Mouse (Mus musculus): ENCODE measurements around the gene Itgb2l. TPM values are rescaled to one million over a fixed set of nuclear protein-coding genes. Genes with fewer than 3 reads are reported as not detected.

Gene Itgb2l
- polyA plus RNA-seq, 1 experiment from 2014 or later = 0.10 TPM

- H3K4me3 ChIP-seq (replicated peaks) = no peak overlapping the region
- no peaks in the 10 kb centered on the region for H3K27me3 ChIP-seq (replicated peaks)
- no peaks in the 10 kb centered on the region for H3K36me3 ChIP-seq
- H3K9me3 ChIP-seq (replicated peaks) = no peaks in the 10 kb centered on the region
- H3K9ac ChIP-seq (replicated peaks) = no peak overlapping the region
- no peak overlapping the region for H3K4me2 ChIP-seq
- no peak for ATAC-seq (ENCODE audit: low FRiP score)
- no peaks in the 10 kb centered on the region for H3K4me1 ChIP-seq
- H3K27ac ChIP-seq (replicated peaks) = no peak overlapping the region
- WGBS = 86% methylated on average over 5 of the region's 5 CpGs
These were observed 60.8 kb downstream of the Itgb2l start for GRCm38 (mm10) chr16:96382496-96383181.

GRCm38 (mm10) chr16:96381435-96381834, 62.0 kb downstream of the Itgb2l start:
- Histone ChIP-seq H3K36me3 (no peaks in the 10 kb centered on the region), H3K27me3 (replicated peaks) (no peaks in the 10 kb centered on the region), H3K9ac (replicated peaks) (no peak overlapping the region), H3K27ac (replicated peaks) (no peak overlapping the region), H3K9me3 (replicated peaks) (no peaks in the 10 kb centered on the region), H3K4me2 (no peak overlapping the region), H3K4me1 (0 out of 2 replicates have a peak, but pooled peaks cover 2% of the 10 kb centered on the region), H3K4me3 (replicated peaks) (no peak overlapping the region)
- ATAC-seq (ENCODE audit: low FRiP score) = no peak
- 94% methylated on average over 12 of the region's 12 CpGs for WGBS

- H3K4me1 ChIP-seq = 0 out of 2 replicates have a peak, but pooled peaks cover 2% of the 10 kb centered on the region
- H3K36me3 ChIP-seq = no peaks in the 10 kb centered on the region
- H3K27me3 ChIP-seq (replicated peaks) = no peaks in the 10 kb centered on the region
- no peaks in the 10 kb centered on the region for H3K9me3 ChIP-seq (replicated peaks)
- H3K4me2 ChIP-seq = no peak overlapping the region
- ATAC-seq (ENCODE audit: low FRiP score) = no peak
- no peak overlapping the region for H3K27ac ChIP-seq (replicated peaks)
- H3K9ac ChIP-seq (replicated peaks) = no peak overlapping the region
- WGBS = 96% methylated on average over 10 of the region's 10 CpGs
- no peak overlapping the region for H3K4me3 ChIP-seq (replicated peaks)
These were observed 65.3 kb downstream of the Itgb2l start for GRCm38 (mm10) chr16:96378111-96378510.

- Histone ChIP-seq H3K36me3 (no peaks in the 10 kb centered on the region), H3K9ac (replicated peaks) (no peak overlapping the region), H3K9me3 (replicated peaks) (no peaks in the 10 kb centered on the region), H3K27me3 (replicated peaks) (no peaks in the 10 kb centered on the region), H3K27ac (replicated peaks) (no peak overlapping the region), H3K4me2 (no peak overlapping the region), H3K4me3 (replicated peaks) (no peak overlapping the region), H3K4me1 (0 out of 2 replicates have a peak, but pooled peaks cover 2% of the 10 kb centered on the region)
- 35% methylated on average over 7 of the region's 7 CpGs for WGBS
- no peak for ATAC-seq (ENCODE audit: low FRiP score)
These were observed 67.1 kb downstream of the Itgb2l start for GRCm38 (mm10) chr16:96376342-96376741.

GRCm38 (mm10) chr16:96375538-96375937, 67.9 kb downstream of the Itgb2l start:
- Histone ChIP-seq H3K27me3 (replicated peaks) (no peaks in the 10 kb centered on the region), H3K36me3 (no peaks in the 10 kb centered on the region), H3K27ac (replicated peaks) (no peak overlapping the region), H3K4me2 (no peak overlapping the region), H3K9ac (replicated peaks) (no peak overlapping the region), H3K9me3 (replicated peaks) (no peaks in the 10 kb centered on the region), H3K4me3 (replicated peaks) (no peak overlapping the region), H3K4me1 (0 out of 2 replicates have a peak, but pooled peaks cover 2% of the 10 kb centered on the region)
- ATAC-seq (ENCODE audit: low FRiP score) = no peak
- 94% methylated on average over 6 of the region's 7 CpGs for whole genome bisulfite sequencing

- Histone ChIP-seq H3K4me3 (replicated peaks) (no peak overlapping the region), H3K36me3 (no peaks in the 10 kb centered on the region), H3K27ac (replicated peaks) (no peak overlapping the region), H3K9ac (replicated peaks) (no peak overlapping the region), H3K9me3 (replicated peaks) (no peaks in the 10 kb centered on the region), H3K4me2 (no peak overlapping the region), H3K4me1 (0 out of 2 replicates have a peak, but pooled peaks cover 2% of the 10 kb centered on the region), H3K27me3 (replicated peaks) (no peaks in the 10 kb centered on the region)
- 76% methylated on average over 8 of the region's 8 CpGs for WGBS
- no peak for ATAC-seq (ENCODE audit: low FRiP score)
These were observed 70.7 kb downstream of the Itgb2l start for GRCm38 (mm10) chr16:96372752-96373118.

Other genes starting within 250 kb of the Itgb2l start
- 6.1 and 6.7 TPM in 2 replicates for gene Sh3bgr, start 243.2 kb downstream of the Itgb2l start, polyA plus RNA-seq (2015; fragmentation: Nextera tagmentation; extraction: Ambion mirVana)
- gene B3galt5, start 207.8 kb downstream of the Itgb2l start, polyA plus RNA-seq (2015; fragmentation: Nextera tagmentation; extraction: Ambion mirVana) = 6.2 and 6.6 TPM in 2 replicates
- gene Pcp4, start 24.0 kb upstream of the Itgb2l start, polyA plus RNA-seq (2015; fragmentation: Nextera tagmentation; extraction: Ambion mirVana) = 446 and 482 TPM in 2 replicates

All from neural tube, embryonic 15.5 days (tissue).